Mouse (Mus musculus): ENCODE measurements around the gene Tbx6. TPM values are rescaled to one million over a fixed set of nuclear protein-coding genes. Genes with fewer than 3 reads are reported as not detected.

The Tbx6 gene
- polyA plus RNA-seq, 1 experiment from 2014 or later, result 0.49 TPM

DNA sequence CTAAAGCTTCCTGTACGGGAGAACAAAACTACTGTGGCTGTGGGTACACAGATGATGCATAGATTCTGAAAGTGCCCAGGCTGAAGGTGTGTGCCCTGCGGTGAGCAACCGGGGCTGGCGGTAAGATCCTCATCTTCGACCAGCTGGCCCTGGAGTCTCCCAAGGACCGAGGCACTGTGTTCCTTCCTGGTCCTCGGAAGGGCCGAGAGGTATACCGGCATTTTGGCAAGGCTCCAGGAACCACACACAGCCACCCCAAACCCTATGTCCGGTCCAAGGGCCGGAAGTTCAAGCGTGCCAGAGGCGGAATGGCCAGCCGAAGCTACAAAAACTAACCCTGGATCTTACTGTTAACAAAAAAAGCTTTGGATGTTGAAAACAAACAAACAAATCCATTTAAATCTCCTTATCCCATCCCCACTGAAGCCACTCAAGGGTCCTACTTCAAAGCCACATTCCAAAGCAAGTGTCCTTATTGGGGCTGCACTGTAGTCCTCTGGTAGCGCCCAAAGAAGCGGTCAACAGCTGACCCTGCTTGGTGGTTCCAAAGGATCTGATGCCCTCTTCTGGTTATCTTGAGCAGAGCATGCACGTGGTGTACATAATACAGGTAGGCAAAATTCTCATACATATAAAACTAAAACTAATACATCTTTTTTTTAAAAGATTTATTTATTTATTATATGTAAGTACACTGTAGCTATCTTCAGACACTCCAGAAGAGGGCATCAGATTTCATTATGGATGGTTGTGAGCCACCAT, 31.5 kb upstream of the Tbx6 start:
- ChIA-PET POLR2A (no interaction called here), CTCF (interaction anchor here (1.7 kb wide), 1 partner anchor 25 kb away, joined by 3 read pairs; no protein-coding TSS in a partner anchor)
- no peak for DNase-seq (ENCODE audit: low read depth, low spot score)
- TF ChIP-seq CTCF (IDR thresholded peaks at IDR 0.05), result peak; percentile 37
- H3K27me3 ChIP-seq, result no peaks in the 10 kb centered on the region
- ATAC-seq, result no peak
- in situ Hi-C loops (cut with MboI; ENCODE audit: low pct_unique_long_range_greater_than_20kb), result no loop called here

DNA sequence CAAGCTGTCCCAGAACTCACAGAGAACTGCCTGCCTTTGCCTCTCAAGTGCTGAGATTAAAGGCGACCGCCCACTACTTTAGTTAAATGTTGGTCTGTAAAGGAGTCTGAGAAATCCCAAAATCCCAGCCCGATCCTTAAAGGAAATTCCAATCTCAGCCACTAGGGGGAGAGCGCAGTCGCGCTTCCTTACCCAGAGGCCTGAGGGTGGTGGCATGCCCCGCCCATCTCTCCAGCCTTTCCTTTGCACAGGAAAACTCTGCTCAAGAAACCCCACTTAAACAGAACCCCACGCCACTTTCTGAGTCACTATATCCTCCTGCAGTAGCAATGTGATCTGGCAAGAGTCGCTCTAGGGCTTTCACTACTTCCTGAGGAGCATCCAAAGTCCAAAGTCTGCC, 26.4 kb upstream of the Tbx6 start:
- DNase-seq (ENCODE audit: low read depth, low spot score) (no peak), ATAC-seq (peak; percentile 61)
- peak; percentile 94 for TF ChIP-seq CTCF (IDR thresholded peaks at IDR 0.05)
- POLR2A ChIA-PET, result no interaction called here
- H3K27me3 ChIP-seq, result no peaks in the 10 kb centered on the region
- in situ Hi-C loops (cut with MboI; ENCODE audit: low pct_unique_long_range_greater_than_20kb), result no loop called here
- CTCF ChIA-PET, result interaction anchor here (0.8 to 1.6 kb wide), 6 partner anchors 11 to 261 kb away, joined by 3 to 5 read pairs (median 3); partner anchors contain the start of gene Pagr1b

DNA sequence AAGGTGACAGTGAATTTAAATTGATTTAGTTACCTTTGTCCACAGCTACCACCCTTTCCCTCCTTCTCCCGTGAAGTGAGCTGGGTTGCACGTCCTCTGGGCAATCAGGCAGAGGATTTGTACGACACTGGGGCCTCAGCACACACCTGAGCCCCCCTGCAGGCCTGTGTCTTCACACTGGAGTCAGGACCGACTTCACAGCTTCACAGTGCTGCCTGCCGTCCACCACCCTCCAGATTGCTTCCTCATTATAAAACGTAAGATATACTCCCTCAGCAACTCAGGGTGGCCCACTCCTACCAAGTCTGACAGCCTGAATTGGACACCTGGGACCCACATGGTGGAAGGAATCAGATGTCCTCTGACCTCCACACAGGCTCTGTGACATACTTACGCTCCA, 22.7 kb upstream of the Tbx6 start:
- in situ Hi-C loops (cut with MboI; ENCODE audit: low pct_unique_long_range_greater_than_20kb), result no loop called here
- ChIA-PET CTCF (interaction anchor here (1.0 kb wide), 1 partner anchor 11 kb away, joined by 4 read pairs; no protein-coding TSS in a partner anchor), POLR2A (no interaction called here)
- no peaks in the 10 kb centered on the region for H3K27me3 ChIP-seq
- DNase-seq (ENCODE audit: low read depth, low spot score) (no peak), ATAC-seq (no peak)
- no peak for TF ChIP-seq CTCF (IDR thresholded peaks at IDR 0.05)

DNA sequence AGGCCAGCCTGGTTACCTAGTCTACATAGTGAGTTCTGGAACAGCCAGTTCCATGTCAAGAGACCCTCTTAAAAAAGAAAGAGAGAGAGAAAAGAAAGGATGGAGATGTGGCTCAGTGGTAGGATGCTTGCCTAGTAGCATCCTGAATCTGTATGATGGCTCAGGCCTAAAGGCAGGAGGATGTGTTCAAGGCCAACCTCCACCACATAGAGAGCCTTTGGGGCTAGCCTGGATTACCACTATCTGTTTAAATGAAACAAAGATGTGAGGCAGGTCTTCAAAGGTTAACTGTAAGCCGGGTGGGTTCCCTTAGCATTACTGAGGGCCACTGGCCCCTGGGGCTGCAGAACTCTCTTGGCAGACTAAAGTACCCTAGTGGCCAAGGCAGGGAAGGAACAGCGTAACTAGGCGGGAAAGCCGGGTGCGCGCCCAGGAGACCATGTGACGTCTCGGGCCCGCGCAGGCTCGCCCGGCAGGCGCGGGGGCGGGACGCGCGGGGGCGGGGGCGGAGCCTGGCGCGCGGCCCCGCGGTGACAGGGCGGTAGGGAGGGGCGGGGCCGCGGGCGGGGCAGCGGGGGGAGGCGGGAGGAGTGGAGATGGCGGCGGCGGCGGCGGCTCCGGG, 22.1 kb upstream of the Tbx6 start, which contains the start of gene Mapk3:
Mapk3 (plus strand) TSS at position 552 of the 622 bp plus-strand sequence.
- ATAC-seq, result peak; percentile 72
- ChIA-PET POLR2A (no interaction called here), CTCF (interaction anchor here (1.0 kb wide), 1 partner anchor 11 kb away, joined by 4 read pairs; no protein-coding TSS in a partner anchor)
- no peak for TF ChIP-seq CTCF (IDR thresholded peaks at IDR 0.05)
- DNase-seq (ENCODE audit: low read depth, low spot score), result no peak
- in situ Hi-C loops (cut with MboI; ENCODE audit: low pct_unique_long_range_greater_than_20kb), result no loop called here
- no peaks in the 10 kb centered on the region for H3K27me3 ChIP-seq

DNA sequence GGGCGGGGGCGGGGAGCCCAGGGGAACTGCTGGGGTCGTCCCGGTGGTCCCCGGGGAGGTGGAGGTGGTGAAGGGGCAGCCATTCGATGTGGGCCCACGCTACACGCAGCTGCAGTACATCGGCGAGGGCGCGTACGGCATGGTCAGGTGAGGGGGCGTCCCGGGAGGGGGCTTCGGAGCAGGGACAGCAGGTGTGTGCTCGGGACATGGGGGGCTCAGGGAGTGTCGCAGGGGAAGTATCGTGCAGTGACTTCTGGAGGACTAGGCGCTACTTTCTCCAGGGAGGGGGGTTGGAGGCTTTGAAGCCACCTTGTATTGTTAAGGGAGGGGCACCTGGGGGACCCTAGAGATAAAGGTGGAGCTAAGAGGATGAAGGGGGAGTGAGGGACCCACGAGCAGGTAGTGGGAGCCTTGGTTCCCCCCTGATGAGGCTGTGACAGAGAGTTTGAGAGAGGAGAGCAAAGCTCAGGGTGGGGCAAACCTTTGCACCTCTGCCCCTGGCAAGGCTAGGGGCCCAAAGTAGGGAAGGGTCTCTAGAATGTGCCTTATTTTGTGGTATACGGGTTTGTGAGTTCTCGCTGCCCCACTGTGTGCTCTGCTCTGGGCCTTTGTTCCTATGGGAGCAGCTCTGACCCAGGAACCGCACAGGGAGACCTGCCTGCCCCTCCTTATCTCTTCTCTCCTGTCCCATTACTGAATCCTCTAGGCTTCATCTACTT, 21.5 kb upstream of the Tbx6 start:
- in situ Hi-C loops (cut with MboI; ENCODE audit: low pct_unique_long_range_greater_than_20kb), result no loop called here
- TF ChIP-seq CTCF (IDR thresholded peaks at IDR 0.05), result no peak
- ATAC-seq (no peak), DNase-seq (ENCODE audit: low read depth, low spot score) (no peak)
- H3K27me3 ChIP-seq, result no peaks in the 10 kb centered on the region
- ChIA-PET POLR2A (interaction anchor here (1.0 to 1.5 kb wide), 2 partner anchors 15 to 25 kb away, joined by 3 to 6 read pairs; no protein-coding TSS in a partner anchor), CTCF (no interaction called here)

DNA sequence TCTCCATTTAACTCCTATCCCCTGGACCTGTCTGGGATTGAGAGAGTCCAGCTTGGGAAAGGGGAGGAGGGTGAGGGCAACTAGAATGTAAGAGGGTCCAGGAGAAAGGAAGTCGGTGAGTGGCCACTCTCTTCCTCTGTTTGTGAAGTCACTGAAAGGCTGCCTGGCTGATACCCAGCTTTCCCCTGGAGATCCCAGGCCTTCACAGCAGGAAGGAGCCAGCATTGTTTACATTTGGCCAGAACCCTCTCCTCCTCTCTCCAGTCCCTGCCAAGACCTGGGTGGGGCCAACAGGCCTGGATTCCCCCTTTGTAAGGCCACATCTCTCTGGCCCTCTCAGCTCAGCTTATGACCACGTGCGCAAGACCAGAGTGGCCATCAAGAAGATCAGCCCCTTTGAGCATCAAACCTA, 20.9 kb upstream of the Tbx6 start:
- in situ Hi-C loops (cut with MboI; ENCODE audit: low pct_unique_long_range_greater_than_20kb), result no loop called here
- H3K27me3 ChIP-seq, result no peaks in the 10 kb centered on the region
- ChIA-PET CTCF (interaction anchor here (1.2 kb wide), 1 partner anchor 10 kb away, joined by 5 read pairs; no protein-coding TSS in a partner anchor), POLR2A (interaction anchor here (0.6 to 1.5 kb wide), 3 partner anchors 15 to 30 kb away, joined by 3 to 6 read pairs (median 3); no protein-coding TSS in a partner anchor)
- no peak for DNase-seq (ENCODE audit: low read depth, low spot score)
- no peak for TF ChIP-seq CTCF (IDR thresholded peaks at IDR 0.05)
- no peak for ATAC-seq

DNA sequence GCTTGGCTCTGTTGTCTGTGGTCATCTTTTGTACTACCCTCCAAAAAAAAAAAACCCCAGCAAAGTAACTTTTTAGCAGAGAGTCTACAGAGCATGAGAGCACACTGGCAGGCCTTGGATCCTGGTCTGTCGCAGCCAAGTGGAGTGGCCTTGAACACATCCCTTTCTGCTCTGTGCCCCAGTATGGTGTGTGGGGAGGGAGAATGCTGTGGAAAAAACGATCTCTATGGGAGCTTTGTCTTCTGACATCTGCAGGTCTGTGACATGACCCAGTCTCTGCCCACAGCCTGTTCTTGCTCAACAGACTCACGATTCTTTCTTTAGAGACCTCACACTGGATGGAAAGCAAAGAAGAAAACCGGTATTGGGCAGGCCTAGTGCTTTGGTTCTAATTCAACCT, 20.3 kb upstream of the Tbx6 start:
- no peaks in the 10 kb centered on the region for H3K27me3 ChIP-seq
- ATAC-seq (no peak), DNase-seq (ENCODE audit: low read depth, low spot score) (no peak)
- POLR2A ChIA-PET, result interaction anchor here (0.6 to 1.5 kb wide), 3 partner anchors 14 to 29 kb away, joined by 3 to 6 read pairs (median 3); no protein-coding TSS in a partner anchor
- TF ChIP-seq CTCF (IDR thresholded peaks at IDR 0.05), result no peak
- CTCF ChIA-PET, result interaction anchor here (1.2 to 1.5 kb wide), 2 partner anchors 9 to 14 kb away, joined by 3 to 5 read pairs; no protein-coding TSS in a partner anchor
- in situ Hi-C loops (cut with MboI; ENCODE audit: low pct_unique_long_range_greater_than_20kb), result no loop called here

DNA sequence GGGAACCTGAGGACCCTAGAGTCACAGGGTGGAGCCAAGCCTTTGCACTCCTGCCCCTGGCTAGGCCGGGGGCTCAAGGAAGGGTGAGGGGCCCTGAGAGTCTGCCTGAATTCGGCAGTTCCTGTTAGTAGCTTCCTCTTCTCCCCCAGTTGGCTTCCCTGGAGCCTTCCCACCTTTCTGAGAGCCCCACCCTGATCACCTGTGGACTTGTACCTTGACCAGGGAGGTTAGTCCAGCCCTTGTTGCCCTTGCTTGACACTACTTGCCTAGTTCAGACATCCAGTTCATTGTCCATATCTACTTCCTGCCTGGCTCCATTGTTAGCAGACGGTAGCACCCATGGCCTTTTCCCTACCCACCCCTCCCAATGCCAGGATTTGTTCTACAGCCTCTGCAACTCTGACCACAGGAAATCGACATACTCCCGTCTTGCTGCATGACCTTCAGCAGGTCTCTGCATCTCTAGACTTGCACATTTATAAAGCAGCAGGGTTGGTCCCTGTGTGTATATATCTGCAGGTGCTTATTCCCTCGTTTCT, 19.7 kb upstream of the Tbx6 start:
- POLR2A ChIA-PET, result no interaction called here
- DNase-seq (ENCODE audit: low read depth, low spot score) (no peak), ATAC-seq (no peak)
- TF ChIP-seq CTCF (IDR thresholded peaks at IDR 0.05), result no peak
- CTCF ChIA-PET, result interaction anchor here (1.2 to 1.5 kb wide), 2 partner anchors 9 to 14 kb away, joined by 3 to 5 read pairs; no protein-coding TSS in a partner anchor
- no peaks in the 10 kb centered on the region for H3K27me3 ChIP-seq
- in situ Hi-C loops (cut with MboI; ENCODE audit: low pct_unique_long_range_greater_than_20kb), result no loop called here

DNA sequence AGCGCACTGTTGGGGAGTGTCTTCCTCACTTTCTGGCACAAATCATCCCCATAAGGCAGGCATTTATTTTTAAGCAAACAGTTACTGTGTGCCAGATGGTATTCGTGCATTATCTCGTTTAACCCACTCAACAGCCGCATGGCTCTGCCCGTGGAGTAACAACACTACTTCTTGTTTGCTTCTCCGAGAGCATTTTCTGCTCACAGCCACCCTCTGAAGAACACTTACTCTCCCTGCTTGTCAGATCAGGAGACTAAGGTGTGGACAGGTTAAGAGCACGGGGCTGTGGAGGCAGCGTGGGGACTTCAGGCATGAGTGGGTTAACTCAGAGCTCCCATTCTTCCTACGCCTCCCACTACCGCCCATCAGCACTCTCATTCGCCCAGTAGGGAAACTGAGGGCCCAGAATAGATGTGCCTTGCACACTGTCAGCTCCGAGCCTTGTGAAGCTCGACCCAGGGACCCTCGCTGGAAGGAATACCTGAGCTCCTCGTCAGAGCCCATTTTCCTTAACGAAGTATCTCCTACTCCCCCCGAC, 18.7 kb upstream of the Tbx6 start:
- no peak for TF ChIP-seq CTCF (IDR thresholded peaks at IDR 0.05)
- ChIA-PET CTCF (interaction anchor here (1.5 kb wide), 1 partner anchor 13 kb away, joined by 3 read pairs; no protein-coding TSS in a partner anchor), POLR2A (no interaction called here)
- no peak for ATAC-seq
- in situ Hi-C loops (cut with MboI; ENCODE audit: low pct_unique_long_range_greater_than_20kb), result no loop called here
- DNase-seq (ENCODE audit: low read depth, low spot score), result no peak
- no peaks in the 10 kb centered on the region for H3K27me3 ChIP-seq

DNA sequence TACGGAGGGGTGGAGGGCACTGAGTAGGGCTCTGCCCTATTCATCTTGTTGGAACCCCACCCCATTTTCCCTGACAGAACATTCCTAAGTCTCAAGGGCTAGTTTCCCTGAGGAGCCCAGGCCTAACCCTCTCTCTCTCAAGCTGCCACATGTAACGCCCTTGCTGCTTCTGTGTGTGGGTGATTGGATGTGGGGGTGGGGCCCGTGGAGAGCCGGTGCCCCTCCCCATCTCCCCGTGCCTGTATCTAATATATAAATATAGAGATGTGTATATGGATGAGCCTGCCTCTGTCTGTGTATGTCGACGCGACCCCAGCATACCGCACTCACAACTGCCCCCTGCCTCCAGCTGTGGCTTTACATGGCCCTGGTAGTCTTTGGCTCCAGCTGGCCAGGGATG, 15.7 kb upstream of the Tbx6 start:
- DNase-seq (ENCODE audit: low read depth, low spot score) (no peak), ATAC-seq (no peak)
- POLR2A ChIA-PET, result interaction anchor here (1.3 kb wide), 1 partner anchor 10 kb away, joined by 3 read pairs; no protein-coding TSS in a partner anchor
- TF ChIP-seq CTCF (IDR thresholded peaks at IDR 0.05), result no peak
- CTCF ChIA-PET, result interaction anchor here (1.1 kb wide), 1 partner anchor 10 kb away, joined by 3 read pairs; no protein-coding TSS in a partner anchor
- in situ Hi-C loops (cut with MboI; ENCODE audit: low pct_unique_long_range_greater_than_20kb), result no loop called here
- H3K27me3 ChIP-seq, result no peaks in the 10 kb centered on the region

Measured in Patski (cell line).